Mouse (Mus musculus) stomach, postnatal 0 days (tissue): ENCODE data around the gene Entpd2. TPM values are rescaled to one million over a fixed set of nuclear protein-coding genes. Genes with fewer than 3 reads are reported as not detected.

ENCODE experiments used
- ATAC-seq: fragments of 200-750 bp; cut with Nextera tagmentation; 2 replicates; pipeline ENCODE4 v1.8.0; 2017; ENCODE audit not compliant: low FRiP score, low TSS enrichment
- DNase-seq: peaks from one replicate; pipeline ENCODE4 v3.0.0-alpha.2; 2016; ENCODE audit warnings: low spot score
- H3K27ac ChIP-seq: fragments of 300-500 bp; sonication (generic); replicated peaks from 2 replicates; pipeline ENCODE4 v1.5.1; 2014; ENCODE audit warnings: mild to moderate bottlenecking, control low read depth
- H3K27me3 ChIP-seq: fragments of 300-500 bp; sonication (generic); 2 replicates; pipeline ENCODE4 v1.6.1; 2014; ENCODE audit warnings: low read length; ENCODE audit not compliant: control insufficient read depth, insufficient read depth
- H3K36me3 ChIP-seq: fragments of 300-500 bp; sonication (generic); 2 replicates; pipeline ENCODE4 v1.6.1; 2014; ENCODE audit warnings: low read length, mixed read lengths; ENCODE audit not compliant: control insufficient read depth, insufficient read depth
- H3K4me1 ChIP-seq: fragments of 300-500 bp; sonication (generic); replicated peaks from 2 replicates; pipeline ENCODE4 v1.6.1; 2014; ENCODE audit warnings: antibody characterized with exemption; ENCODE audit not compliant: control insufficient read depth, insufficient read depth
- H3K4me2 ChIP-seq: fragments of 300-500 bp; sonication (generic); replicated peaks from 2 replicates; pipeline ENCODE4 v1.6.1; 2014; ENCODE audit warnings: low read depth, mild to moderate bottlenecking, control low read depth, moderate library complexity
- H3K4me3 ChIP-seq: fragments of 300-500 bp; sonication (generic); 2 replicates; pipeline ENCODE4 v1.5.1; 2014; ENCODE audit warnings: low read depth, low read length, control low read depth
- H3K9ac ChIP-seq: fragments of 300-500 bp; sonication (generic); 2 replicates; pipeline ENCODE4 v1.6.1; 2014; ENCODE audit warnings: mild to moderate bottlenecking, low read length, control low read depth, mixed read lengths
- H3K9me3 ChIP-seq: fragments of 300-500 bp; sonication (generic); 2 replicates; pipeline ENCODE4 v1.6.1; 2016; ENCODE audit warnings: low read length; ENCODE audit not compliant: control insufficient read depth
- CTCF ChIP-seq: IDR thresholded peaks from 2 replicates; pipeline ENCODE4 v1.5.1; 2016; ENCODE audit warnings: antibody characterized with exemption, low read depth, mild to moderate bottlenecking, moderate library complexity
- EP300 ChIP-seq: optimal IDR thresholded peaks from 2 replicates; pipeline ENCODE3; 2016; ENCODE audit warnings: antibody characterized with exemption
- WGBS: fragments of 180-500 bp; shearing (Covaris S2); extraction: QIAGEN DNeasy Blood & Tissue Kit; methylation state at CpG from one replicate; pipeline ENCODE4 v1.1.7; 2014; 5-methylcytosine and 5-hydroxymethylcytosine counted together
- polyA plus RNA-seq: library from polyadenylated mRNA; unstranded; fragments of >200 nt; fragmentation: Nextera tagmentation; extraction: Ambion mirVana; gene quantifications from 2 replicates; pipeline ENCODE4 v1.2.1, GENCODE M21; 2015

Entpd2 gene
- polyA plus RNA-seq, 1 experiment from 2014 or later: 21.2 TPM

DNA sequence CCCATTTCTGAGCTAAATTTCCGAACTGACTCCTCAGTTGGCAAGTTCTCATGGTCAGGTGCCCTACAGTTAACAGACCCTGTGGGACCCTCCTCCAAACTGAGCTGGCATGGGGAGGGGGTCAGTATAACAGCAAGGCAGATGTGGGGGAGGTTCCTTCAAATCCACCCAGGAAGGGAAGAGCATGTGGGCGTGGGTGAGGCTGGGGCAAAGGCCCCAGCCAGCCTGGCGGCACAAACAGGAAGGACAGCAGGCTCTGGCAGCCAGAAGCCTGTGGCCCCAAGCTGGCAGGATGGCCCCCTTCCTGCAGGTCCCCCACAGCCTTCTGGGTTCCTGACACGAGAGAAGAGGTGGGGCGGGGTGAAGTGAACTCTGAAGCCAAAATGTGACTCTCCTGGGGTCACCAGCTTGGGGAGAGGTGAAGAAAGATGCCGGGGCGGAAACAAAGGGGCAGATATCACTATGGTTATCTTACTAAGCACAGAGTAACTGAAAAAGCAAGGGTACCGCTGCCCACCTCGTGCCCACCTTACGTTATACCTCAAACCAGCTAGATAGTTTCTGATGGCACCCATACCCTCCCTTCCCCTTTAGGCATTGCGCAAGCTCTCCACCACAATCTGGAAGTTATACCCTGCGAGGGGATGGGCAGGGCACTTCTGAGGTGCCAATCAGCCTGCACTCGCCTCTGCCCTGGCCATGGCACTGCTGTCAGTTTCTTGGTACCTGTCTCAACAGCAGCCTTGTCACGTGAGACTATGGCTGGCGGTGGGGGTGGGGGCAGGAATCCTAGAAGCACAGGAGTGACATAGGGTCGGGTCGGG, 27.1 kb downstream of the Entpd2 start, which contains the start of gene Fut7:
Gene Fut7, plus strand, starts transcription at position 681 of the 824 bp plus-strand sequence.
- Histone ChIP-seq H3K27ac (no peak within 1 kb of the TSS), H3K4me2 (no peak within 1 kb of the TSS), H3K4me1 (no peaks in the 10 kb centered on the region), H3K27me3 (no peaks in the 10 kb centered on the region), H3K4me3 (no peak within 1 kb of the TSS), H3K9ac (no peak within 1 kb of the TSS), H3K9me3 (no peaks in the 10 kb centered on the region), H3K36me3 (no peaks in the 10 kb centered on the region)
- ATAC-seq: no peak
- 52% methylated on average over 17 of the region's 17 CpGs for WGBS
- no peak for DNase-seq
- TF ChIP-seq EP300 (no peak), CTCF (no peak)

GRCm38 (mm10) chr2:25423626-25424025, 28.0 kb downstream of the Entpd2 start:
- 53% methylated on average over 1 of the region's 1 CpGs for WGBS
- no peak for DNase-seq
- TF ChIP-seq EP300: no peak
- Histone ChIP-seq H3K9me3 (no peaks in the 10 kb centered on the region), H3K27ac (no peak overlapping the region), H3K4me1 (no peaks in the 10 kb centered on the region), H3K4me2 (no peak overlapping the region), H3K27me3 (no peaks in the 10 kb centered on the region), H3K9ac (no peak overlapping the region), H3K36me3 (no peaks in the 10 kb centered on the region), H3K4me3 (no peak overlapping the region)
- ATAC-seq: no peak

DNA sequence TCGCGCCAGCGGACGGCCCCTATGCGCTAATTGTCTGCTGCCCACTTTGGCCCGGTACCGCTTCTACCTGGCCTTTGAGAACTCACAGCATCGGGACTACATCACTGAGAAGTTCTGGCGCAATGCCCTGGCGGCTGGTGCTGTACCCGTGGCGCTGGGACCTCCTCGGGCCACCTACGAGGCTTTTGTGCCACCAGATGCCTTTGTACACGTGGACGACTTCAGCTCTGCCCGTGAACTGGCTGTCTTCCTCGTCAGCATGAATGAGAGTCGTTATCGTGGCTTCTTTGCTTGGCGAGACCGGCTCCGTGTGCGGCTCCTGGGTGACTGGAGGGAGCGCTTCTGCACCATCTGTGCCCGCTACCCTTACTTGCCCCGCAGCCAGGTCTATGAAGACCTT, 29.8 kb downstream of the Entpd2 start:
- no peaks in the 10 kb centered on the region for H3K9me3 ChIP-seq
- no peak for DNase-seq
- H3K36me3 ChIP-seq: no peaks in the 10 kb centered on the region
- 53% methylated on average over 27 of the region's 27 CpGs for WGBS
- H3K27me3 ChIP-seq: no peaks in the 10 kb centered on the region
- TF ChIP-seq CTCF: no peak
- no peak for TF ChIP-seq EP300
- H3K27ac ChIP-seq: no peak overlapping the region
- no peak overlapping the region for H3K9ac ChIP-seq
- H3K4me1 ChIP-seq: no peaks in the 10 kb centered on the region
- no peak overlapping the region for H3K4me2 ChIP-seq
- no peak for ATAC-seq
- no peak overlapping the region for H3K4me3 ChIP-seq

DNA sequence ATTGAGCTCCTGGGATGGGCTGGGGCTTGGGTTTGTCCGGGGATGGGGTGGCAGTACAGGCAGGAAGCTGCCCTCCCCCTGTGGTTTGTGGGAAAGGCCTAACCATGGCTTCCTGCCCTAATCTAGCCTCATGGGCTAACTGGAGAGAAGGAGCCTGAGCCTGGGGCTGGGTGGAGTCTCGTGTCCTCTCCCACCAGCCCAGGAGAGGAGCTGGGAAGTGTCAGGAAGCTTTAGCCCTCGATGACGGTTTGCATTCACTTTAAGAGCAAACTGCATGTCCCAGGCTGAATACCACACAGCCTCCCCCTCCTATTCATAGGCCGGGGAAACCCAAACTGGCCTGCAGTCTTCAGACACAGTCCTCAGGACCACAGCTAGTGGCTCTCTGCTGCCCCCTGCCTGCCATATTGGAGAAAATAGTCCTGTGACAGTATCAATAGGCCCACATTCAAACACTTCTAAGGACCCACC, 31.1 kb downstream of the Entpd2 start:
- WGBS: 38% methylated on average over 5 of the region's 5 CpGs
- Histone ChIP-seq H3K4me3 (no peak overlapping the region), H3K36me3 (no peaks in the 10 kb centered on the region), H3K4me2 (no peak overlapping the region), H3K9ac (no peak overlapping the region), H3K9me3 (no peaks in the 10 kb centered on the region), H3K27ac (no peak overlapping the region), H3K27me3 (no peaks in the 10 kb centered on the region), H3K4me1 (no peaks in the 10 kb centered on the region)
- ATAC-seq: 0 out of 2 replicates have a peak, but pooled peaks have one; percentile 18
- TF ChIP-seq EP300 (no peak), CTCF (peak; percentile 95)
- peak; percentile 81 for DNase-seq

GRCm38 (mm10) chr2:25427256-25427655, 31.6 kb downstream of the Entpd2 start:
- 89% methylated on average over 5 of the region's 5 CpGs for WGBS
- H3K4me1 ChIP-seq: no peaks in the 10 kb centered on the region

DNA sequence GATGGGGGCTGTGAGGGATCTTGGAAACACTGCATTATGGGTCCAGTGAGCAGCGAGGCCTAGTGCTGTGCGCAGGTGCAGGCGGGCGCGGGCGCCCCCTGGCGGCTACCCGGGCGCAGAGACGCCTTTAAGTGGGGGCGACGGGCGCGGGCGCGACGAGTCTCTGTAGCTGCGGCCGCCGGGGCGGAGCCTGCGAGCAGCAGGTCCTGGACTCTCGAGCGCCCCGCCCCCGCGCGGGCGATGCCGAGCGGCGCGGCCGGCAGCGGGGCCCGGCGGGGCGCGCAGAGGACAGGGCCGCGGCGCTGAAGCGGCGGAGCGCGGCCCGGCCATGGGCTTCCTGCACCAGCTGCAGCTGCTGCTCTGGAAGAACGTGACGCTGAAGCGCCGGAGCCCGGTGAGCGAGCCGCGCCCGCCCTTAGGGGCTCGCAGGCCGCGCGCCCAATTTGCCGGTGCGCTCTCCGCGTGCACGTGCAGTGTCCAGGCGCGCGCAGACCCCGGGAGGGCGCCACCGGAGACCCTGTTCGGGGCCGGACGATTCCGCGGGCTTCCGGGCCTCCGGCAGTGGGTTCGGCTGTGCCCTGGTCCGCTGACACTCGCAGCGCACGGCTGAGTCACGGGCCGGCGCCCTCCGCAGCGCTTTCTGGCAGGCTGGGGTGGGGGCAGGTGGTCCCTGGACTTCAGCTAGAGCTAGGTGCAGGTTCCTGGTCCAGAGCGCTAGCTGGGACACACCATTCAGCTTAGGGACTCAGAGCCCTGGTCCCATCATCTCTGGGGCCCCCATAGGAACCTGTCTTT, 33.0 kb downstream of the Entpd2 start, which contains the start of gene Abca2:
Gene Abca2, plus strand, starts transcription at position 262 of the 795 bp plus-strand sequence.
- TF ChIP-seq CTCF: peak; percentile 91
- TF ChIP-seq EP300: no peak
- DNase-seq (peak; percentile 96), ATAC-seq (peak; percentile 91)
- peak within 1 kb of the TSS; percentile 70 for H3K9ac ChIP-seq
- H3K36me3 ChIP-seq: no peaks in the 10 kb centered on the region
- peak within 1 kb of the TSS; percentile 69 for H3K4me3 ChIP-seq
- H3K27me3 ChIP-seq: no peaks in the 10 kb centered on the region
- no peaks in the 10 kb centered on the region for H3K4me1 ChIP-seq
- no peaks in the 10 kb centered on the region for H3K9me3 ChIP-seq
- peak within 1 kb of the TSS; percentile 24; the same call in 1 of the 2 replicates for H3K27ac ChIP-seq
- WGBS: under 1% methylated on average over 73 of the region's 89 CpGs
- H3K4me2 ChIP-seq: peak within 1 kb of the TSS; percentile 97

More at GRCm38 (mm10) chr2:25427256-25427655, 31.6 kb downstream of the Entpd2 start:
- Histone ChIP-seq H3K9me3 (no peaks in the 10 kb centered on the region), H3K4me2 (no peak overlapping the region), H3K27me3 (no peaks in the 10 kb centered on the region), H3K4me3 (no peak overlapping the region), H3K9ac (no peak overlapping the region), H3K36me3 (no peaks in the 10 kb centered on the region), H3K27ac (no peak overlapping the region)
- no peak for ATAC-seq
- DNase-seq: no peak
- no peak for TF ChIP-seq CTCF
- no peak for TF ChIP-seq EP300
